Mouse (Mus musculus) layer of hippocampus, adult 2 months (tissue): ENCODE measurements around the gene Cpb2. TPM values are rescaled to one million over a fixed set of nuclear protein-coding genes. Genes with fewer than 3 reads are reported as not detected.

Source experiments
- DNase-seq, 2 experiments: peaks; one replicate each; pipeline ENCODE4 v3.0.0; 2022; ENCODE audit warnings: low spot score in 2 of 2
- H3K27ac ChIP-seq: fragments of 200-600 bp; 2 replicates; pipeline ENCODE4 v1.8.1; 2022
- H3K4me3 ChIP-seq: fragments of 200-600 bp; 2 replicates; pipeline ENCODE4 v1.8.1; 2022; ENCODE audit warnings: mild to moderate bottlenecking
- CTCF ChIP-seq: fragments of 200-600 bp; conservative IDR thresholded peaks from 2 replicates; pipeline ENCODE4 v1.8.1; 2022; ENCODE audit warnings: antibody characterized with exemption, mild to moderate bottlenecking, moderate library complexity
- microRNA-seq, 2 experiments: library from miRNA; unstranded; fragments of <30 nt; microRNA quantifications; one replicate each; pipeline ENCODE4 v1.2.0; 2021
- total RNA-seq, 2 experiments: library from RNA; stranded (reverse); gene quantifications; 2 replicates each; pipeline ENCODE4 v1.2.3; 2021

The Cpb2 gene
- total RNA-seq, 2 experiments from 2014 or later = not detected

DNA sequence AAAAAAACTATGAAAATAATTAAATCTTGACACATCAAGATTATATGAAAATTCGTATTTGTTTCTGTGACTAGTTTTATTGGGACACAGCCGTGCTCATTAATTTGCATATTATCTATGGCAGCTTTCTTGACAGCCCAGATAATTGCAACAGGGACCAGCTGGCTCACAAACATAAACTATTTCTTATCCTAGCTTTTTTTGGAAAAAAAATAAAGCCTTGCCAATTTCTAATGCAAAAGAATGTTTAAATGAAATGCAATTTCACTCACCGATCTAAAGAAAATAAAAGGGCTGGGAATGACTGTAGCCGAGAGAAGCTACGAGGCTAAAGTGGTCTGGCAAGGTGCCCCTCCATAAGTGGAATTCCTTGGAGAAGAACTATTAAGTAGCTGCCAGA is 38.3 kb downstream of the Cpb2 start:
- H3K4me3 ChIP-seq = no peak overlapping the region
- H3K27ac ChIP-seq = no peak overlapping the region
- DNase-seq = peak in 1 of 2 experiments; percentile 8
- no peak for TF ChIP-seq CTCF

GRCm38 (mm10) chr14:75283609-75284192 is 41.6 kb downstream of the Cpb2 start:
- peak overlapping the region; percentile 97 for H3K27ac ChIP-seq
- TF ChIP-seq CTCF = no peak
- no peak for DNase-seq
- peak overlapping the region; percentile 90 for H3K4me3 ChIP-seq

DNA sequence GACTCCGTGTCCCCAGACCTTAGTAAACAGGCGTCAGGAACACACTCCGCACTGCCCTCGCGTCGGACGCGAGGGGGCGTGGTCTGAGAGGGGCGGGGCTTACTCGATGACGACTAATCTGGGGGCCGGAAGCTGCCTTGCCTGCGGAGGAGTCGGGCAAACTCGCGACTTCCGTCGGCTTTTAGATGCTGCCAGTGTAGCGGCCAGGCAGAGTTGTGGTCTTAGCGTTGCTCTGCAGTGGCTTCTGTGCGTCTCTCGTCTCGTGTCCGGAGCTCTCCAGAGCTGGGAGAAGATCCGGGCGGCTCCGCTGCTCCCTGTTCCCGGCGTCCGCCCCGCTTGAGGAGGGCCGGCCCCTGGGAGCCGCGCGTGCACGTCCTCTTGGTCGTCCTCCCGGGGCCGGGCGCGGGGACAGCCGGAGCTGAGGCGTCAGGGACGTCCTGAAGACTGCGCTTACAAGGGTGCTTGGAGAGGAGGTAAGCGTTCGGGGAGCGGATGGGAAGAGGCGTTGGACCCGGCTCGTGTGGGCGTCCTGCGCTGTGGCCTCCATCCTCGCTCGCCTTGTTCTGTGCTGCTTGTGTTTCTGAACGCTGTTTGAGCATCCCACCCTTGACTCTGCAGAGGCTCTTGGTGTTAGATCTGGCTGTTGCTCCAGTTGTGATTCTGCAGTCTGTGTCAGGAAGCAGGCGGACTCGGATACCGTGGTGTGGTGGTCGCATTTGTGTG is 42.3 kb downstream of the Cpb2 start, which contains the start of gene Zc3h13:
Gene Zc3h13, plus strand, starts transcription at position 181 of the 723 bp plus-strand sequence.
- H3K27ac ChIP-seq = peak within 1 kb of the TSS; percentile 97
- peak; percentile 95 to 98 for DNase-seq
- peak within 1 kb of the TSS; percentile 90 for H3K4me3 ChIP-seq
- TF ChIP-seq CTCF = peak; percentile 25

DNA sequence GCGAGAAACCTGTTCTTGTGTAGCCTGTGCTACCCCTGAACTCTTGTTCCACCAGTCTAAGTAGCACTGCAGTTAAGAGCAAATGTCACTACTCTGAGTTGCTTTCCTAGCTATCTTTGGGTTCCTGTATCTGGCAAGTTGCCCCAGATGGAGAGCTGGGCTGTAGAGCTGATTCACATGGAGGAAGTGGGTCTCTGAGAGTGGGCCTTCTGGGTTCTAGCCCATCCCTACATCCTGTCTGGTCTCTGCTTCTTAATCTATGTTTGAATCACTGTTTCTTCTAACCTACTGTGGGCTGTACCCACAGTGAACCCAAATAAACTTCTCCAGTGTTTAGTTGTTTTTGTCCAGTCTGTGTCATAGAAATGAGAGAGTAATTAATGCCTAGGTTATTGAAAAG is 59.0 kb downstream of the Cpb2 start:
- DNase-seq = no peak
- no peak for TF ChIP-seq CTCF
- H3K27ac ChIP-seq = no peak overlapping the region
- no peak overlapping the region for H3K4me3 ChIP-seq

DNA sequence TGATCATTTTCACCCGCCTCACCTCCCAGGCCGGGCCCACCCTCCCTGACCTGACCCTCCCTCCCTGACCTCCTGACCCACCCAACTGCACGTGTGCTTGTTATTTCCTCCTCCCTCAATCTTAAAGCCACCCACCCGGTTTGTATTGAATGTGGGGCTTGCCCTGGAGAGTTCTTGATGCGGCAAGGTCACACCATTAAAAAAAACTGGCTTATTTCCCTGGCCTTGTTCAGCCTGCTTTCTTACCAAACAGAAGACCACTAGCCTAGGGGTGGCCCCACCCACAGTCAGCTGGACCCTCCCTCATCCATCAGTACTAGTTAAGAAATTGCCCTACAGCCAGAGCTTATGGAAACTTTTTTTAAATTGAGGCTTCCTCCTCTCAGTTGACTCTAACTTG is 61.7 kb downstream of the Cpb2 start:
- DNase-seq = no peak
- no peak for TF ChIP-seq CTCF
- no peak overlapping the region for H3K27ac ChIP-seq
- no peak overlapping the region for H3K4me3 ChIP-seq

DNA sequence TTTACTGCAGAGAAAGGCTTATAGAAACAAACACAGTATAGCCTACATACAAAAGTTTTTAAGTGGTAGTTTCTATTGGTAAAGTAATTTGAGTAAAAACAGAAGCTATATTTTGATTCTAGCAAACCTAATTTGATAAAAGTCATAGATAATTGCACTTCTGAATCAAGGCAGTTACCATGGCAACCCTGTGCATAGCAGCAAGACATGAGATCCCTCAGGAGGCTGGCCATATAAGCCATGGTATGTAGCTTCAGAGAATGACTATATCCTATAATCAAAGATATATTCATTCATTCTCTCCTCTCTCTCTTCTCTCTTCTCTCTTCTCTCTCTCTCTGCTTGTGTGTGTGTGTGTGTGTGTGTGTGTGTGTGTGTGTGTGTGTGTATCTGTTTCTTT is 65.8 kb downstream of the Cpb2 start:
- Histone ChIP-seq H3K27ac (no peak overlapping the region), H3K4me3 (no peak overlapping the region)
- TF ChIP-seq CTCF = no peak
- no peak for DNase-seq

DNA sequence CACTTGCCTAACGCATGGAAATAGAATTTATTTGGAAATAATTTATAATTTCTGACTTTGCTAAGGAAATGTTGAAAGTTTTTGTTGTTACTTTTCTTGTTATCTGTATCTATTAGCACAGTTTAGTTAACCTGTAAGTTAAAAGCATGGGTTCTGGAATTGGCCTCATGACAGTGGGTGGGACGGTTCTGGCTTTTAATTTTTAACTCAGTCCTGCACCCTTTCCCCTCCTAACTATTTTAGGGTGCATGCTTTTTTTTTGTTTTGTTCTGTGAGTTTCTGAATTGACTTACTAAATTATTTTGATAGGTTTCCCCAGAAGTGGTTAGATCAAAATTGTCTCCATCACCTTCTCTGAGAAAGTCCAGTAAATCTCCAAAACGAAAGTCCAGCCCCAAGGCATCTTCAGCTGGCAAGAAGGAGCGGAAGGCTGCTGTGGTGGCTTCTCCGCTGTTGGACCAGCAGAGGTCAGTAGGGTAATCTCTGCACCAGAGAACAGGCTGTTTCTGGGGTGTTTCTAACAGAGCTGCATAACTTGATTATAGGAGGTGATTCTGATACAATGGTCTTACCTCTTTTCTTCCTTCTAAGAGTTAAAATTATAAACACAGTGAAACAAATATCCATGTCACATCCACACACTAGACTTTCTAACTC is 67.4 kb downstream of the Cpb2 start:
- Histone ChIP-seq H3K4me3 (no peak overlapping the region), H3K27ac (no peak overlapping the region)
- DNase-seq = no peak
- peak; percentile 68 for TF ChIP-seq CTCF

DNA sequence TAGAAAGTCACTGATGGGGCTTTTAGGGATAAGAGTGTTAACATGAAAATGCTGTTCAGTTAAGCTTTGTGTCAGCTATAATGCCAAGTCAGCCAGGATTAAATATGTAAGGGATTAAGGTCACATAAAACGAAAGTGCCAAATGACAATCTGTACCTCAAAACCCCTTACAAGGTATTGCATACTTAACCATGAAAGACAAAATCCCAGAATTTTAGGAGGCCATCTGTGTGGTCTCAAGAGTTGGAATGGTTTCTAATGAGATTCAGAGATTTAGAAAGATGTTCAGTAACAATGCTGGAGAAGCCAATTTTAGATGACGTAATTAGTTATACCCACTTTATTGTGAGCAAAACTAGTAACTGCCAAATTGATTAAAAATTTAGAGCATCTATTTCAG is 72.4 kb downstream of the Cpb2 start:
- TF ChIP-seq CTCF = no peak
- DNase-seq = no peak
- no peak overlapping the region for H3K27ac ChIP-seq

DNA sequence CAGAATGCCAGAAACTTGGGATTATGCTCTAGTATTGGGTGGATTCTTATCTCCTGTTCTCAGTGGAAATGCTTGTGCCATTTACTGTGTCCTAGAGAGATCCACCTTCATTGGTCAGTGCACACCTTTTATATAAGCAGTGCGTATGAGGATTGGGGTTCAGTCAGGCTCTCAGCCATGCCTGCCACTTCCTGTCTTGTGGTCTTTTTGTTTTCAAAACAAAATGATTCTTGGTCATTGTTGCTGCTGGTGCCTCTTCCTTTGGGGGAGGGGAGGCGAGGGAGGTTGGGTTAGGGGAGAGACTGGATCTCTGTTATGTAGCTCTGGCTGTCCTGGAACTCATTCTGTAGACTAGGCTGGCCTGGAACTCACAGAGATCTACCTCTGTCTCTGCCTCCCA is 76.6 kb downstream of the Cpb2 start:
- no peak overlapping the region for H3K27ac ChIP-seq
- TF ChIP-seq CTCF = no peak
- no peak overlapping the region for H3K4me3 ChIP-seq
- DNase-seq = no peak

More for the DNA sequence above, 72.4 kb downstream of the Cpb2 start:
- no peak overlapping the region for H3K4me3 ChIP-seq

- TF ChIP-seq CTCF = no peak
- no peak overlapping the region for H3K27ac ChIP-seq
- no peak for DNase-seq
- no peak overlapping the region for H3K4me3 ChIP-seq
Measured at GRCm38 (mm10) chr14:75320269-75320668, 78.2 kb downstream of the Cpb2 start.

- no peak for DNase-seq
- no peak overlapping the region for H3K4me3 ChIP-seq
- TF ChIP-seq CTCF = no peak
- H3K27ac ChIP-seq = no peak overlapping the region
Measured at GRCm38 (mm10) chr14:75323354-75323753, 81.3 kb downstream of the Cpb2 start.

GRCm38 (mm10) chr14:75328062-75328461 is 86.0 kb downstream of the Cpb2 start:
- no peak for TF ChIP-seq CTCF
- Histone ChIP-seq H3K4me3 (no peak overlapping the region), H3K27ac (no peak overlapping the region)
- no peak for DNase-seq

DNA sequence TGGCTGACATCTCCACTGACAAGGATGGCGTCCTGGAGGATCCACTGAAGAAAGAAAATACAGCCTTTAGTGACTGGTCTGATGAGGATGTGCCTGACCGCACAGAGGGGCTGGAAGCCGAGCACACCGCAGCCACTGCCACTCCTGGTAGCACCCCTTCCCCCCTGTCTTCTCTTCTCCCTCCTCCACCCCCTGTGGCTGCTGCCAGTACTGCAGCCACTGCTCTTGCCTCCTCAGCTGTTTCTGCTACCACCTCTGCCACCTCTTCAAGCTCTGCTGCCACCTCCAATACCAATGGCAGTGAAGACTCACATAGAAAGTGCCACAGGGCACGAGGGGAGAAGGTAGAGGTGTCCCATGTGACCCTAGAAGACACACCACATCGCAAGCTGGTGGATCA is 88.5 kb downstream of the Cpb2 start:
- H3K27ac ChIP-seq = no peak overlapping the region
- no peak overlapping the region for H3K4me3 ChIP-seq
- no peak for DNase-seq
- peak; percentile 74 for TF ChIP-seq CTCF

Small RNA genes within 50 kb of the gene (microRNA-seq; reads per million reads assigned to microRNA genes)
- gene Gm44482 = 0 reads per million in 2 experiments

Other genes starting within 250 kb of the Cpb2 start
- 1 to 10 TPM; 1.4 TPM for gene Rubcnl, start 226.3 kb upstream of the Cpb2 start, total RNA-seq
- gene Lrrc63, start 111.4 kb upstream of the Cpb2 start, total RNA-seq = not detected
- 1 to 10 TPM; 6.6 to 8.8 TPM for gene Lcp1, start 111.2 kb upstream of the Cpb2 start, total RNA-seq
- gene Zc3h13, start 42.1 kb downstream of the Cpb2 start, total RNA-seq = 10 to 100 TPM; 60.0 to 67.2 TPM
- 1 to 10 TPM; 7.7 to 8.5 TPM for gene Siah3, start 213.7 kb downstream of the Cpb2 start, total RNA-seq